Mouse (Mus musculus) olfactory bulb, adult 2 months (tissue): Measurements from ENCODE around the gene Slc25a25.

Experiments
- CTCF ChIP-seq: fragments of 200-500 bp; IDR thresholded peaks from 2 replicates; pipeline ENCODE4 v1.5.1; 2012; ENCODE audit warnings: low read depth, mild to moderate bottlenecking, low read length, moderate library complexity; ENCODE audit not compliant: insufficient read depth
- POLR2A ChIP-seq: fragments of 200-500 bp; IDR thresholded peaks from 2 replicates; pipeline ENCODE4 v1.6.1; 2012; ENCODE audit warnings: mild to moderate bottlenecking, low read depth, low read length, moderate library complexity; ENCODE audit not compliant: insufficient read depth

DNA sequence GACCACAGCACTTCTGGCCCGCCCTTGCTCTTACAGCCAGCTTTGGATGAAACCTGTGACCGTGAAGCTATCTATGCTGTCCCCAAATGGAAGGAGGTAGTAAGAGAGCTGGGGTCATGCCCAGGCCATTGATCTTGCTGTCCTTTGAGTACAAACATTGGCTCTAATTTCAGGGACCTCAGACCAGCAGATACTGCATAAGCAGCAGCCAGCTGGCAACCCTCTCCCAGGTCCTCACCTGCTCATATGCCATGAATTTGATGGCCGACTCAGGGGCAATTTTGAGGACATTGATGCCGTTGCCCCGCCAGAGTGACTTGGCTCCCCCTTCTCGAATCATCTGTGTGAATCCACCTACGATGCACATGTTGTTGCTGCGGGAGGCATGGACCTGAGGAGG, 33.8 kb downstream of the Slc25a25 start:
- TF ChIP-seq CTCF (no peak), POLR2A (no peak)
